Mouse (Mus musculus) embryo, embryonic 9.5 days (tissue): ENCODE measurements around the gene Zfp146.
"Not testable (repeated sequence)": the region's sequence is repeated elsewhere in the genome, so short reads cannot be mapped to it uniquely, and the experiment has no call there.

Experiments used
- DNase-seq: peaks from one replicate; pipeline ENCODE4 v3.0.0-alpha.2; 2017; ENCODE audit errors: extremely low spot score

Zfp146 gene

DNA sequence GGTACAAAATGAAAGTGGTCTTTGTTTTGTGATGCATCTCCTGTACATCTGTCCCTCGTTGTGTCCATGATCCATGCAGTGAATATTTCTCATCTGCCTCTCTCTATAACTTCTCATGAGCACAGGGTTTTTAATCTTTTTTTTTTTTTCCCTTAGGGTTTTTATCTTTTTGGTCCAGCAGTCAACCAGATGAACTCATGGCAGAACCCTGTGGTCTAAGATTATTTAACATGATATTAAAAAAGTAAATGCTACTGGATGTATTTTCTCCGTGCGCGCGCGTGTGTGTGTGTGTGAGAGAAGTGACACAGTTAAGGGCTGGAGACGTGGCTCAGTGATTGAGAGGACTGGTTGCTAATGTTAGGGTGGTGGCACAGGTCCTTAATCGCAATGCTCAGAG is 39.6 kb downstream of the Zfp146 start:
- no peak for DNase-seq

- no peak for DNase-seq
Observed at GRCm38 (mm10) chr7:30122188-30122530, 47.4 kb downstream of the Zfp146 start.

DNA sequence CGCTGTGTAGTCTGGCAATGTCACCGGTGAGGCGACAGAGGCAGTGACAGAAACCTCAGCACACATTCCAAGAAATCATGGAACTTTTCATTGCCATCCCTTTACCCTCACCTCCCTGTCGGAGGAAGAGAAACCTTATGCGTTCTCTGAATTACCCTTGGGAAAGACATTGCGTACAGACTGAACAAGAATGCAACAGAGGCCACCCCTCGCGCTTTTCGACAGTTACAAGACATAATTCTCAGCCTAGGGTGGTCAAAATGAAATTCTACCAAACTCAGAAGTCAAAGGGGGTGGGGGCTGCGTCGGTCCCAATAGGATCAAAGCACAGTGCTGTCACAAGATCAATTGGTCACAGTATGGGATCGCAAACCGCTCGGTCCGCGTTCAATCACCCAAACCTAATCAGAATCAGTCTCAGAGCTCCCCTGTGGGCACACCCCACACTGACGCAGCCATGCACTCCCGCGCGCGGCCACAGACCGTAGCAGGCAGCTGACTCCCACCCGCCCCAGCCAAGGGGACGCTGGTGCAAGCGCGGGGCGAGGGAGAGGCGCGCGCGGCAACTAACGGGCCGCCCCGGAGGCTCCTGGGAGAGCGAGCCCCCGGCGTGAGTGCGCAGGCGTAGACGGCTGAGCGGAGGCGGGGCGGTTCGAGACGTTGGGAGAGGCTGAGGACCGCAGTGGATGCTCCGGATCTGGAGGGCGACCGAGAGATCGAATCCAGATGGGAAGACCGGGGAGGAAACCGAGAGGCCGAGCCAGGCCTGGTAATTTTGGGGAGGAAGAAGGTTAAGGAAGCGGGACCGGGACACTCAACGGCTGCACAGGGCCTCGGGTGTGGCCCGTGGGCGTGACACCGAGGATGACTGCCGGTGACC is 48.0 kb downstream of the Zfp146 start, which contains the start of gene Zfp382:
Gene Zfp382 (plus strand): TSS at position 635 of the 880 bp plus-strand sequence.
- peak; percentile 91 for DNase-seq

DNA sequence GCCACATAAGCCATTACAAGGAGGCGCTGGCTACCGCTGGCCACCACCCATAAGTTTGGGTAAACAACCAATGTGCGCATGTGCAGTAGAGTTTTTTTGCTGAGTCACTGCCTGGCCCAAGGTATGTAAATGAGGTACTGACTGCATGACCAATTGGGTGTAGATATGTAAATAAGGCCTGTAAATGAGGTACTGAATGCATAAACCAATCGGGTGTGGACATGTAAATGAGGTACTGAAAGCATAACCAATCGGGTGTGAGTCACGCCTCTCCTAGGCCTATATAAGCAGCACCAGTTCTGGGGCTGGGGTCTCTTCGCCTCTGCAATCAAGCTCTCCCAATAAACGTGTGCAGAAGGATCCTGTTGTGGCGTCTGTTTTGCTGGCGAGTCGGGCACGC is 51.6 kb downstream of the Zfp146 start:
- not testable (repeated sequence) for DNase-seq

DNA sequence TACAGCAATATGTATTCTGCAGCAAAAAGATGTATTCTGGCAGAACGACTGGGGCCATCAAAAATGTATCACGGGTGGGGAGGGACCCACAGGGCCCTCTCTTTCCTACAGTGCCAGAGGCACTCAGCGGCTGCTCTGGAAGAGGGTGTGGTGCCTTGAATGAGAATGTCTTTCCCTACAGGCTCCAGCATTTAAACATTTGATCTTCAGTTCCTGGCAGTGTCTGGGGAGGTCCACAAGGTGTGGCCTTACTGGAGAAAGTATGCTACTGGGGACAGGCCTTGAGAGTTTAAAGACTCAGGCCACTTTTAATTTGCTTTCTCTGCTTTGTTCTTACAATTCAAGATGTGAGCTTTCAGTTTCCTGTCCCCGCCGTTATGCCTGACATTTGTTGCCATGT is 53.5 kb downstream of the Zfp146 start:
- no peak for DNase-seq
